Mouse (Mus musculus): ENCODE measurements around the gene Ppfibp2. TPM values are rescaled to one million over a fixed set of nuclear protein-coding genes. Genes with fewer than 3 reads are reported as not detected.

The Ppfibp2 gene
- polyA plus RNA-seq, 1 experiment from 2014 or later: 4.2 TPM

DNA sequence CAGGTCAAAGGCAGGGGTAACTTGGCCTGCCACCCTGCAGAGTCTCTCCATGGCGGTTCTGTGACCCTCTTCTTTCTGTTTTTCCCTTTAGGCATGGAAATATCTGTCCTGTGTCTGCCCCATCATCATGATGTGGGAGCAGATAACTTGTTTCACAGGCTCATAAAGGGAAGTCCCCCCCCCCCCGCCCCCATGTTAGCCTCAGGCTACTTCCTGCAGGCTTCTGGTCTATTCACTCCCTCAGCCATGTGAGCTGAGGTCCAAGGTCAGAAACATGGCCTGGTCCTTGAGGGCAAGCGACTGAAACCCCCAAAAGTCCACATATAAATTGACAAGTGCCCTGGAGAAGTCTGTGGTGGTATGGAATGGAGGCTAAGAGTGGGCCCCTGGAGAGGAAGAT lies 25.1 kb downstream of the Ppfibp2 start:
- H3K9ac ChIP-seq (ENCODE audit: low read length): no peak overlapping the region
- no peak overlapping the region for H3K4me3 ChIP-seq (ENCODE audit: low read depth, low read length)
- DNase-seq (ENCODE audit: low spot score) (no peak), ATAC-seq (replicated peaks; ENCODE audit: low FRiP score) (no peak)
- no peaks in the 10 kb centered on the region for H3K4me1 ChIP-seq (replicated peaks; ENCODE audit: control insufficient read depth, insufficient read depth, low read length)
- no peaks in the 10 kb centered on the region for H3K36me3 ChIP-seq (ENCODE audit: control insufficient read depth, insufficient read depth, low read length)
- H3K27me3 ChIP-seq (ENCODE audit: control insufficient read depth, insufficient read depth, low read length): no peaks in the 10 kb centered on the region
- no peaks in the 10 kb centered on the region for H3K9me3 ChIP-seq (ENCODE audit: control insufficient read depth, low read length)
- no peak overlapping the region for H3K27ac ChIP-seq (ENCODE audit: low read depth, low read length)
- H3K4me2 ChIP-seq (ENCODE audit: low read depth, low read length, severe bottlenecking): no peak overlapping the region
- WGBS: 76% methylated on average over 3 of the region's 3 CpGs

DNA sequence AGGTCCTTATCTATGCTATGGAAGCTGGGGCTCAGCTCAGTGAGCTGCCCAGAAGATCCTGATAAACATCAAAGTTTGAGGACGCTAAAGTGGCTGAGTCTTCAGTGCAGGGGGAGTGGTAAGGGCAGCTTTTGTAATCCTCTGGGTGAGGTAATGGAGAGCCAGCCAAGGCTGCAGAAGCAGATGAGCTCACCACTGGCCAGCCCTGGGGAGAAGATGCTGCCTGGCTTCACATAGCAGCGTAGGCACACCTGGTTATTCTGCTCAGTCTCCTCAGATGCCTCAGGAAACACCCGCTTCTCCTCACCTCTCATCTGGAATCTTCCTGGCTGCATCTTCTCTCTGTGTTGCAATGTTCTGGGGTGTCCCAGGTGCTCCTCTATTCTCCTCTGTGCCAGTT lies 29.4 kb downstream of the Ppfibp2 start:
- H3K27me3 ChIP-seq (ENCODE audit: control insufficient read depth, insufficient read depth, low read length): no peaks in the 10 kb centered on the region
- no peak overlapping the region for H3K27ac ChIP-seq (ENCODE audit: low read depth, low read length)
- DNase-seq (ENCODE audit: low spot score) (no peak), ATAC-seq (replicated peaks; ENCODE audit: low FRiP score) (no peak)
- H3K9ac ChIP-seq (ENCODE audit: low read length): no peak overlapping the region
- H3K4me2 ChIP-seq (ENCODE audit: low read depth, low read length, severe bottlenecking): no peak overlapping the region
- no peaks in the 10 kb centered on the region for H3K36me3 ChIP-seq (ENCODE audit: control insufficient read depth, insufficient read depth, low read length)
- H3K4me1 ChIP-seq (replicated peaks; ENCODE audit: control insufficient read depth, insufficient read depth, low read length): no peaks in the 10 kb centered on the region
- 75% methylated on average over 3 of the region's 3 CpGs for WGBS
- H3K4me3 ChIP-seq (ENCODE audit: low read depth, low read length): no peak overlapping the region
- H3K9me3 ChIP-seq (ENCODE audit: control insufficient read depth, low read length): no peaks in the 10 kb centered on the region

DNA sequence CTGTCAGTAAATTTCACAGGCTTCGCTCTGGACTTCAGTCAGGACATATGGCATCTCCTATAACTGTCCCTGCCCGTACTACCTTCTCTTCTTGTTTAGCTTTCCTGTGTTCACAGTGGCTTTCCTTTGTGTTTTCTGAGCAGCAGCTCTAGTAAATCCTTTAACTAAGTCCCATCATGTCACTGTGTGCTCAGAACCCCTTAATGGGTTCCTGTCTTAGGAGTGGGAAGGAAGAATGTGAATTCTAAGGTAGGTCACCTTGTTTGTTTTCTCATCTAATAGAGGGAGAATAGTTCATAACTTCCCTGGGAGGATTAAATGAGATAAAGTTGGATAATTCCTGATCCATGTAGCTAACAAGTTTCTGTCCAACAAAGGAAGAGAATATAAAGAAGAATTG lies 30.1 kb downstream of the Ppfibp2 start, which contains the start of gene 5330417H12Rik:
Gene 5330417H12Rik (minus strand): TSS at position 101 of the 400 bp plus-strand sequence.
- no peak within 1 kb of the TSS for H3K4me3 ChIP-seq (ENCODE audit: low read depth, low read length)
- no peak within 1 kb of the TSS for H3K4me2 ChIP-seq (ENCODE audit: low read depth, low read length, severe bottlenecking)
- ATAC-seq (replicated peaks; ENCODE audit: low FRiP score) (no peak), DNase-seq (ENCODE audit: low spot score) (no peak)
- no peaks in the 10 kb centered on the region for H3K36me3 ChIP-seq (ENCODE audit: control insufficient read depth, insufficient read depth, low read length)
- H3K27me3 ChIP-seq (ENCODE audit: control insufficient read depth, insufficient read depth, low read length): no peaks in the 10 kb centered on the region
- H3K9me3 ChIP-seq (ENCODE audit: control insufficient read depth, low read length): no peaks in the 10 kb centered on the region
- no peak within 1 kb of the TSS for H3K9ac ChIP-seq (ENCODE audit: low read length)
- H3K4me1 ChIP-seq (replicated peaks; ENCODE audit: control insufficient read depth, insufficient read depth, low read length): no peaks in the 10 kb centered on the region
- WGBS: 81% methylated on average over 2 of the region's 2 CpGs
- H3K27ac ChIP-seq (ENCODE audit: low read depth, low read length): no peak within 1 kb of the TSS

DNA sequence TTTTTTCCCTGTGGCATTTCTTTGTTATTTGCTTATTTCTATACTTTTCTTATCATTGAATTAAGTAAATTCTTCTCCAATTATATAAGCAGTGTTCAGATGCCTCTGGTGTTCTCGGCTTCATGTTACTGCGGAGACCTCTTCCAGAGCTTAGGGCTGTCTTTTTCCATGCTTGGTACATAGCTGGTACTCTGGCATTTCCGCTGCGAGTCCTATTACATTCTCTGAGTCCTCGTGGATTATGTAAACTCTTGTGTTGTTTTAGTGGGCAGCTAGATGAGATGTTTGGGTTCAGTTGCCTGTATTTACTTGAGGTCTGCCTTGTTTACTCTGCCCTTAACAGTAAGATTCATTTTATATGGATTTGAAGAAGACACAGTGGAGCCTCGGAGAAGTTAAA lies 30.8 kb downstream of the Ppfibp2 start:
- Histone ChIP-seq H3K4me1 (replicated peaks; ENCODE audit: control insufficient read depth, insufficient read depth, low read length) (no peaks in the 10 kb centered on the region), H3K9ac (ENCODE audit: low read length) (no peak overlapping the region), H3K4me2 (ENCODE audit: low read depth, low read length, severe bottlenecking) (no peak overlapping the region), H3K9me3 (ENCODE audit: control insufficient read depth, low read length) (no peaks in the 10 kb centered on the region), H3K27me3 (ENCODE audit: control insufficient read depth, insufficient read depth, low read length) (no peaks in the 10 kb centered on the region), H3K27ac (ENCODE audit: low read depth, low read length) (no peak overlapping the region), H3K36me3 (ENCODE audit: control insufficient read depth, insufficient read depth, low read length) (no peaks in the 10 kb centered on the region), H3K4me3 (ENCODE audit: low read depth, low read length) (no peak overlapping the region)
- 89% methylated on average over 6 of the region's 6 CpGs for WGBS
- DNase-seq (ENCODE audit: low spot score) (no peak), ATAC-seq (replicated peaks; ENCODE audit: low FRiP score) (no peak)

DNA sequence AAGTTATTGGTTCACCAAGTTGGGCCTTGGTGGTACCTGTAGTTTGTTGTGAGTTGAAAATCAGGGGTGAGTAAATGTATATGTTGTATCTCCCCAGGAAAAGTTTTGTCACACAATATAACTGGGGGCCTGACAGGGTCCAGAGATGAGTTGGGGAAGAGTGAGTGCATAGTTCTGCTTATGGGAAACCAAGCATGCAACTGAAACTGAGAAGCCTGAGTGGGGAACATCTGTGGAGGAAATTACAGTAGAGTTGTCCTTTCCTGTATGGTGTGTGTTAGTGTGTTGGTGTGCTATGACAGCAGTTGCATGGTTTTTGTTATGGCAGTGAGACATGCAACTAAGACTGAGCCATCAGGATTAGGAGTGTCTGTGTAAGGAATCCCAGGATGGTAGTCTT lies 33.4 kb downstream of the Ppfibp2 start:
- H3K4me1 ChIP-seq (replicated peaks; ENCODE audit: control insufficient read depth, insufficient read depth, low read length): no peaks in the 10 kb centered on the region

DNA sequence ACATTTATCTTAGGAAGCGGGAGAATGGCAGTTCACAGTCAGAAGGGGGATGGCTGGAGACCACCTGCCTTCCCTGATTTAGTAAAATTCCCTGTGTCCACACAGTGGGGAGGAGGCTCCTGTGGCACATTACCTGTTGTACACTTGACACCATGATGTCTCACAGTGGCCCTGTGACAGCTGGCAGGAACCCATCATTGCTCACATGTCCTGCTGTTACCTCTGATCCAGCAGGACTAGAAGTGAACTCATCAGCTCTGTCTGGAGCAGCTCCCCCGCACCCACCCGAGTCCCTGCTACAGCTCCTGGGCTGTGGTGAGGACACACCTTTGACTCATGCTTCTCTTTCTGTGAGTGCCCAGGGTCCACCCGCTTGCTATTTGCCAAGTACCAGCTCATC lies 38.2 kb downstream of the Ppfibp2 start:
- Histone ChIP-seq H3K27me3 (ENCODE audit: control insufficient read depth, insufficient read depth, low read length) (no peaks in the 10 kb centered on the region), H3K4me3 (ENCODE audit: low read depth, low read length) (no peak overlapping the region), H3K4me2 (ENCODE audit: low read depth, low read length, severe bottlenecking) (no peak overlapping the region), H3K27ac (ENCODE audit: low read depth, low read length) (no peak overlapping the region), H3K36me3 (ENCODE audit: control insufficient read depth, insufficient read depth, low read length) (no peaks in the 10 kb centered on the region), H3K4me1 (replicated peaks; ENCODE audit: control insufficient read depth, insufficient read depth, low read length) (no peaks in the 10 kb centered on the region), H3K9me3 (ENCODE audit: control insufficient read depth, low read length) (no peaks in the 10 kb centered on the region), H3K9ac (ENCODE audit: low read length) (no peak overlapping the region)
- DNase-seq (ENCODE audit: low spot score) (no peak), ATAC-seq (replicated peaks; ENCODE audit: low FRiP score) (no peak)
- WGBS: 96% methylated on average over 4 of the region's 4 CpGs

More for the DNA sequence above, 33.4 kb downstream of the Ppfibp2 start:
- no peaks in the 10 kb centered on the region for H3K9me3 ChIP-seq (ENCODE audit: control insufficient read depth, low read length)
- no peak overlapping the region for H3K4me3 ChIP-seq (ENCODE audit: low read depth, low read length)
- no peak for ATAC-seq (replicated peaks; ENCODE audit: low FRiP score)
- no peaks in the 10 kb centered on the region for H3K27me3 ChIP-seq (ENCODE audit: control insufficient read depth, insufficient read depth, low read length)
- DNase-seq (ENCODE audit: low spot score): no peak
- no peak overlapping the region for H3K27ac ChIP-seq (ENCODE audit: low read depth, low read length)
- no peaks in the 10 kb centered on the region for H3K36me3 ChIP-seq (ENCODE audit: control insufficient read depth, insufficient read depth, low read length)
- H3K4me2 ChIP-seq (ENCODE audit: low read depth, low read length, severe bottlenecking): no peak overlapping the region
- no peak overlapping the region for H3K9ac ChIP-seq (ENCODE audit: low read length)

DNA sequence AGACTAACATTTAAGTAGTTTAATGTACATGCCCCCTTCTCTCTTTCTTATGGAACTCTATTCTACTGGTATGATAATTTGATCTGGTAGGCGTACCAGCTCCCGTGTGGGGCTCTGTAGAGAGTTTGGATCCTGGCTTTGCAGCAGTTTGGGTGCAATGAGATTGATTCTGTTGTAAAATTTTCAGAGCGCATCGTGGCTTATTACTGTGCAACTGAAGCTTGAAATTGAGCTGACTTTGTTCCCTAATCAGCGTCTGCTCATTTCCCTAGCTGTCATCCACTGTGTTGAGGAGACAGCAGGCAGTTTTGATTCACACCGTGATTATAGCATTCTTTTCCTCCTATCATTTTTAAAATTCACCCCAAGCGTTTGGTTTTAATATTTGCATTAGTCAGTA lies 42.4 kb downstream of the Ppfibp2 start:
- no peaks in the 10 kb centered on the region for H3K4me1 ChIP-seq (replicated peaks; ENCODE audit: control insufficient read depth, insufficient read depth, low read length)
- H3K27me3 ChIP-seq (ENCODE audit: control insufficient read depth, insufficient read depth, low read length): no peaks in the 10 kb centered on the region
- no peaks in the 10 kb centered on the region for H3K9me3 ChIP-seq (ENCODE audit: control insufficient read depth, low read length)
- no peak overlapping the region for H3K4me3 ChIP-seq (ENCODE audit: low read depth, low read length)
- 91% methylated on average over 7 of the region's 7 CpGs for WGBS
- DNase-seq (ENCODE audit: low spot score): no peak
- H3K27ac ChIP-seq (ENCODE audit: low read depth, low read length): no peak overlapping the region
- H3K36me3 ChIP-seq (ENCODE audit: control insufficient read depth, insufficient read depth, low read length): no peaks in the 10 kb centered on the region
- no peak for ATAC-seq (replicated peaks; ENCODE audit: low FRiP score)
- no peak overlapping the region for H3K9ac ChIP-seq (ENCODE audit: low read length)
- no peak overlapping the region for H3K4me2 ChIP-seq (ENCODE audit: low read depth, low read length, severe bottlenecking)

DNA sequence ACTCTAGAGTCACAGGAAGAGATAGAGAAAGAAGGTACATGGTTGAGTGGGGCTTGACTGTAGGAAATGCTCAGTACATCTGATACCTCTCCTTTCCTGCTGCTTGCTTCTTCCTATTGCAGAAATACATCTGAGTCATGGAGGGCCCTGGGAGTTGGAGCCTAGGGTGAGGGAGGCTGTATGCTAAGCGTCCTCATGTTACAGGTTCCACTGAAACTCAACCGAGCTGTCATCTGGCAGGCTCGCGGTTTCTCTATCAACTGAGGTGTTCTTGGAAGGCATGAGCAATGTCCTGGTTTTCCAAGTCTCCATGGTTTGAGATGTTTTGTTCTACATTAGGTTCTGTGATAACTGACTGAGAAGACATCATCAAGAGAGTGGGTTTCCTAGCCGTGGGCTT lies 43.0 kb downstream of the Ppfibp2 start:
- ATAC-seq (replicated peaks; ENCODE audit: low FRiP score): no peak
- Histone ChIP-seq H3K4me1 (replicated peaks; ENCODE audit: control insufficient read depth, insufficient read depth, low read length) (no peaks in the 10 kb centered on the region), H3K27me3 (ENCODE audit: control insufficient read depth, insufficient read depth, low read length) (no peaks in the 10 kb centered on the region), H3K9ac (ENCODE audit: low read length) (no peak overlapping the region), H3K36me3 (ENCODE audit: control insufficient read depth, insufficient read depth, low read length) (no peaks in the 10 kb centered on the region), H3K9me3 (ENCODE audit: control insufficient read depth, low read length) (no peaks in the 10 kb centered on the region), H3K4me3 (ENCODE audit: low read depth, low read length) (no peak overlapping the region), H3K4me2 (ENCODE audit: low read depth, low read length, severe bottlenecking) (no peak overlapping the region), H3K27ac (ENCODE audit: low read depth, low read length) (no peak overlapping the region)
- no peak for DNase-seq (ENCODE audit: low spot score)
- 83% methylated on average over 5 of the region's 5 CpGs for WGBS

DNA sequence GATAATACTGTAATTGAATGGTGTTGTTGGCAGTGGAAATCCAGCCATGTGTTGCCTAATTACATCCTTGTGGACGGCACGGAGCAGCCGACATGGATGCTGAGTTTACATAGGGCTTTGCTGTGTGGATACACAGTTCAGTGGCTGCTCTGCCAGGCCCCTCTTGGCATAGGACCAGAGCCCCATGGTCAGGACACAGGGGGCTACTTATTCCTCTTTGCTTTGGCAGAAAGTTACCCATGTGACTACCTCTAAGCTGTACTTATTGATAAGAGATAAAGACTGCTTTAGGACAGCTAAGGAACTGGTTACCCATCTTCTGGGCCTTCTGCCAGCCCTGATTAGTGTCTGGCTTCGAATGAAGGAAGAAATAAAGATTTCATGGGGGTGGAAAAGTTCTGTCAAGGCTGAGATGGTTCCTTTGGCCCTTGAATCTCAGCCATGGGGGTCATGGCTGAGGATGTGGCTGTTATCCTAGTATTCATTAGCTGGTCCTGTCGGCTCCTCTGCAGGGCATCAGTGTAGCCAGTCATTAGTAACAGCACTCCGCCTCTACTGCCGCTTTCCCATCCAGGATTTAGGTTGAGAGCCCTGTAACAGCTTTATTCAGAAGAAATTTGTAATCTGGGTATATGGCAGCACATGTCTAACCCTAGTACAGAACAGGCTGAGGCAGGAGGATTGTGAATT lies 47.7 kb downstream of the Ppfibp2 start:
- Histone ChIP-seq H3K9ac (ENCODE audit: low read length) (no peak overlapping the region), H3K4me3 (ENCODE audit: low read depth, low read length) (no peak overlapping the region), H3K27ac (ENCODE audit: low read depth, low read length) (no peak overlapping the region), H3K4me1 (replicated peaks; ENCODE audit: control insufficient read depth, insufficient read depth, low read length) (no peaks in the 10 kb centered on the region), H3K9me3 (ENCODE audit: control insufficient read depth, low read length) (no peaks in the 10 kb centered on the region), H3K36me3 (ENCODE audit: control insufficient read depth, insufficient read depth, low read length) (no peaks in the 10 kb centered on the region), H3K27me3 (ENCODE audit: control insufficient read depth, insufficient read depth, low read length) (no peaks in the 10 kb centered on the region), H3K4me2 (ENCODE audit: low read depth, low read length, severe bottlenecking) (no peak overlapping the region)
- DNase-seq (ENCODE audit: low spot score) (no peak), ATAC-seq (replicated peaks; ENCODE audit: low FRiP score) (no peak)
- WGBS: 85% methylated on average over 7 of the region's 7 CpGs
